Mouse (Mus musculus) CH12.LX (cell line): ENCODE data around the gene Tmem205. TPM values are rescaled to one million over a fixed set of nuclear protein-coding genes. Genes with fewer than 3 reads are reported as not detected.

Experiments
- DNase-seq: peaks from one replicate; pipeline ENCODE4 v3.0.0-alpha.2; 2013; ENCODE audit errors: extremely low read depth
- H3K27ac ChIP-seq: 2 replicates; pipeline ENCODE4 v1.5.1; 2012; ENCODE audit warnings: low read depth, mild to moderate bottlenecking, control low read depth, moderate library complexity; ENCODE audit not compliant: insufficient read depth
- H3K27me3 ChIP-seq: replicated peaks from 2 replicates; pipeline ENCODE3; 2012; ENCODE audit warnings: inconsistent platforms
- H3K36me3 ChIP-seq, 2 experiments: replicated peaks in 1 of 2; 2 replicates each; pipeline versions ENCODE3 to v1.6.1; 2012; ENCODE audit warnings: inconsistent platforms in 1 of 2, low read length in 1 of 2, mild to moderate bottlenecking in 1 of 2, mixed read lengths in 1 of 2, moderate library complexity in 1 of 2; ENCODE audit not compliant: control insufficient read depth in 1 of 2, insufficient read depth in 1 of 2
- H3K4me1 ChIP-seq, 2 experiments: 2 replicates each; pipeline ENCODE4 v1.6.1; 2012; ENCODE audit warnings: inconsistent platforms in 1 of 2, moderate library complexity in 1 of 2; ENCODE audit not compliant: insufficient read depth in 2 of 2, control insufficient read depth in 1 of 2
- H3K4me2 ChIP-seq: 2 replicates; pipeline ENCODE4 v1.6.1; 2012; ENCODE audit warnings: low read depth, mild to moderate bottlenecking, control low read depth; ENCODE audit not compliant: poor library complexity, insufficient read depth, severe bottlenecking
- H3K4me3 ChIP-seq, 3 experiments: fragments of 150-350 bp in 1 of 3; sonication (generic) in 1 of 3; replicated peaks in 1 of 3; 2 replicates each; pipeline versions ENCODE3 to v1.5.1; 2011 to 2012; ENCODE audit warnings: low read depth in 2 of 3, low read length in 2 of 3, mild to moderate bottlenecking in 2 of 3, moderate library complexity in 2 of 3, control low read depth in 1 of 3, improper control_type of control experiment in 1 of 3, inconsistent platforms in 1 of 3, mixed read lengths in 1 of 3; ENCODE audit not compliant: poor library complexity in 1 of 3
- H3K79me2 ChIP-seq: replicated peaks from 2 replicates; pipeline ENCODE4 v1.6.1; 2012; ENCODE audit warnings: mild to moderate bottlenecking, moderate library complexity; ENCODE audit not compliant: control insufficient read depth, poor library complexity, insufficient read depth, severe bottlenecking; ENCODE audit errors: extremely low read depth
- H3K9ac ChIP-seq: 2 replicates; pipeline ENCODE4 v1.6.1; 2012; ENCODE audit warnings: low read depth, mild to moderate bottlenecking, control low read depth, moderate library complexity; ENCODE audit not compliant: insufficient read depth
- H3K9me3 ChIP-seq: replicated peaks from 2 replicates; pipeline ENCODE3; 2012; ENCODE audit warnings: low read length, inconsistent platforms, mixed read lengths
- BHLHE40 ChIP-seq: IDR thresholded peaks from 2 replicates; pipeline ENCODE4 v1.6.1; 2011; ENCODE audit warnings: mild to moderate bottlenecking, low read depth, low read length, improper control_type of control experiment
- CHD1 ChIP-seq: IDR thresholded peaks from 2 replicates; pipeline ENCODE4 v1.6.1; 2012; ENCODE audit warnings: low read depth, low read length, improper control_type of control experiment, inconsistent platforms
- CTCF ChIP-seq, 2 experiments: IDR thresholded peaks in 1 of 2; conservative IDR thresholded peaks in 1 of 2; 2 replicates each; pipeline ENCODE4 v1.5.1; 2011 to 2012; ENCODE audit warnings: low read depth in 2 of 2, low read length in 2 of 2, improper control_type of control experiment in 1 of 2, inconsistent platforms in 1 of 2, mild to moderate bottlenecking in 1 of 2, moderate library complexity in 1 of 2
- GABPA ChIP-seq: IDR thresholded peaks from 2 replicates; pipeline ENCODE4 v1.6.1; 2012; ENCODE audit warnings: low read depth, low read length, improper control_type of control experiment, inconsistent platforms; ENCODE audit not compliant: insufficient replicate concordance
- HCFC1 ChIP-seq: IDR thresholded peaks from 2 replicates; pipeline ENCODE4 v1.6.1; 2012; ENCODE audit warnings: low read depth, mild to moderate bottlenecking, inconsistent platforms, low read length, improper control_type of control experiment
- JUN ChIP-seq: IDR thresholded peaks from 2 replicates; pipeline ENCODE4 v1.6.1; 2011; ENCODE audit warnings: low read depth, mild to moderate bottlenecking, low read length, improper control_type of control experiment, moderate library complexity; ENCODE audit not compliant: insufficient read depth
- KAT2A ChIP-seq: IDR thresholded peaks from 2 replicates; pipeline ENCODE4 v1.6.1; 2012; ENCODE audit warnings: low read length, improper control_type of control experiment, inconsistent platforms; ENCODE audit not compliant: insufficient replicate concordance
- MAX ChIP-seq: IDR thresholded peaks from 2 replicates; pipeline ENCODE4 v1.6.1; 2011; ENCODE audit warnings: low read length, improper control_type of control experiment
- MAZ ChIP-seq: IDR thresholded peaks from 2 replicates; pipeline ENCODE4 v1.6.1; 2012; ENCODE audit warnings: low read depth, mild to moderate bottlenecking, inconsistent platforms, low read length, improper control_type of control experiment, moderate library complexity
- MXI1 ChIP-seq: IDR thresholded peaks from 2 replicates; pipeline ENCODE4 v1.6.1; 2011; ENCODE audit warnings: mild to moderate bottlenecking, low read depth, low read length, improper control_type of control experiment
- NELFE ChIP-seq: IDR thresholded peaks from 2 replicates; pipeline ENCODE4 v1.6.1; 2011; ENCODE audit warnings: low read depth, low read length, improper control_type of control experiment
- NRF1 ChIP-seq: IDR thresholded peaks from 2 replicates; pipeline ENCODE4 v1.6.1; 2014; ENCODE audit warnings: low read depth, mild to moderate bottlenecking, inconsistent platforms, low read length, improper control_type of control experiment, moderate library complexity
- POLR2AphosphoS2 ChIP-seq: IDR thresholded peaks from 2 replicates; pipeline ENCODE4 v1.6.1; 2011; ENCODE audit warnings: low read depth, low read length, improper control_type of control experiment
- RAD21 ChIP-seq: IDR thresholded peaks from 2 replicates; pipeline ENCODE4 v1.6.1; 2011; ENCODE audit warnings: low read depth, mild to moderate bottlenecking, low read length, improper control_type of control experiment, moderate library complexity
- RCOR1 ChIP-seq: conservative IDR thresholded peaks from 2 replicates; pipeline ENCODE4 v1.6.1; 2012; ENCODE audit warnings: low read depth, mild to moderate bottlenecking, inconsistent platforms, low read length, improper control_type of control experiment
- UBTF ChIP-seq: IDR thresholded peaks from 2 replicates; pipeline ENCODE4 v1.6.1; 2012; ENCODE audit warnings: low read depth, mild to moderate bottlenecking, inconsistent platforms, low read length, improper control_type of control experiment, moderate library complexity
- dilution Hi-C: fragments of 300-500 bp; cut with MboI; formaldehyde crosslinking; loops from 2 replicates; pipeline ENCODE4 v1.14.3; 2020; ENCODE audit warnings: low sequenced_read_pairs; ENCODE audit not compliant: extremely low pct_unique_long_range_greater_than_20kb, extremely low pct_ligation_motif_present
- in situ Hi-C: fragments of 300-500 bp; cut with MboI; formaldehyde crosslinking; loops from 3 replicates; pipeline ENCODE4 v1.14.3; 2019; ENCODE audit warnings: low sequenced_read_pairs, low pct_ligation_motif_present, low pct_unique_long_range_greater_than_20kb, mixed read lengths
- polyA plus RNA-seq: library from polyadenylated mRNA; unstranded; fragments of >175 nt; gene quantifications from 2 replicates; pipeline ENCODE4 v1.2.1, GENCODE M21; 2012; ENCODE audit warnings: low read depth; ENCODE audit not compliant: insufficient read length
- total RNA-seq, 2 experiments: library from RNA; depleted of rRNA; stranded (reverse); fragments of 300-350 nt in 1 of 2; fragments of >200 nt in 1 of 2; gene quantifications; 2 replicates each; pipeline ENCODE4 v1.2.3; 2012 to 2014

Tmem205 gene
- total and polyA plus RNA-seq, 3 experiments = 0.87 to 2.9 (median 2.9) TPM

- Histone ChIP-seq H3K9me3 (no peaks in the 10 kb centered on the region), H3K4me1 (no peaks in the 10 kb centered on the region), H3K79me2 (no peaks in the 10 kb centered on the region), H3K4me2 (no peak overlapping the region), H3K4me3 (no peak overlapping the region), H3K36me3 (no peaks in the 10 kb centered on the region), H3K9ac (no peak overlapping the region), H3K27ac (no peak overlapping the region), H3K27me3 (peaks cover 68% of the 10 kb centered on the region)
- in situ Hi-C loops (no loop called here), dilution Hi-C loops (no loop called here)
- no peak for TF ChIP-seq NRF1
- no peak for TF ChIP-seq POLR2AphosphoS2
- TF ChIP-seq UBTF = no peak
- no peak for TF ChIP-seq BHLHE40
- TF ChIP-seq GABPA = no peak
- TF ChIP-seq RCOR1 = no peak
- no peak for TF ChIP-seq MAX
- TF ChIP-seq MAZ = no peak
- TF ChIP-seq KAT2A = no peak
- TF ChIP-seq RAD21 = no peak
- DNase-seq = no peak
These were observed 41.5 kb upstream of the Tmem205 start for GRCm38 (mm10) chr9:21968883-21969282.

DNA sequence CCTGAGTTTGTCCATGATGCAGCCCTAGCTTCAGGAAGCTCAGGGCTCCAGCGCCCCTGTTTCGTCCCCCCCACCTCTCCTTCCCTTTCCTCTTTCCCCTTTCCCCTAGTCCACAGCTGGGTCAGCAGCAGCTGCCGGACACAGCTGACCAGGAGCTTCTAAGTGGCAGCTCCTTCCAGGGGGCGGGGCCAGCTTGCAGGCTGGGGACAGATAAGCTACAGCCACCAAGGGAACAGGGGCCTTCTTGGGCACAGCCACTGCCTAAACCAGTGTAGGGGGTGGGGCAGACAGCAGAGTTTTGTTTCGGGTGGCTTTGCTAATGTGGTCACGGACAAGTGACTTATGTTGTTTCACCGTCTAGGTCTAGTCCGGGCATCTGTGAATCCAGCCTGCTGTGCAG, 36.1 kb upstream of the Tmem205 start, which contains the start of gene Epor:
Epor (minus strand) TSS at position 90 of the 400 bp plus-strand sequence.
- H3K36me3 ChIP-seq = peaks cover 0 to under 1% of the 10 kb centered on the region in 2 experiments
- dilution Hi-C loops = no loop called here
- DNase-seq = no peak
- H3K27me3 ChIP-seq = peaks cover 59% of the 10 kb centered on the region
- H3K4me3 ChIP-seq = peak within 1 kb of the TSS in 2 of 3 experiments; percentile 15 to 51
- peaks cover 7 to 11% of the 10 kb centered on the region in 2 experiments; a peak in 3 of 4 replicates for H3K4me1 ChIP-seq
- no peaks in the 10 kb centered on the region for H3K79me2 ChIP-seq
- no peak within 1 kb of the TSS for H3K27ac ChIP-seq
- in situ Hi-C loops = loop anchor here (5.0 kb wide), 1 partner anchor 39 kb away; the partner anchor contains the start of genes Ccdc151 and Prkcsh
- H3K4me2 ChIP-seq = peak within 1 kb of the TSS; percentile 85
- H3K9me3 ChIP-seq = no peaks in the 10 kb centered on the region
- H3K9ac ChIP-seq = peak within 1 kb of the TSS; percentile 22; the same call in 1 of the 2 replicates
- TF ChIP-seq NELFE = no peak

DNA sequence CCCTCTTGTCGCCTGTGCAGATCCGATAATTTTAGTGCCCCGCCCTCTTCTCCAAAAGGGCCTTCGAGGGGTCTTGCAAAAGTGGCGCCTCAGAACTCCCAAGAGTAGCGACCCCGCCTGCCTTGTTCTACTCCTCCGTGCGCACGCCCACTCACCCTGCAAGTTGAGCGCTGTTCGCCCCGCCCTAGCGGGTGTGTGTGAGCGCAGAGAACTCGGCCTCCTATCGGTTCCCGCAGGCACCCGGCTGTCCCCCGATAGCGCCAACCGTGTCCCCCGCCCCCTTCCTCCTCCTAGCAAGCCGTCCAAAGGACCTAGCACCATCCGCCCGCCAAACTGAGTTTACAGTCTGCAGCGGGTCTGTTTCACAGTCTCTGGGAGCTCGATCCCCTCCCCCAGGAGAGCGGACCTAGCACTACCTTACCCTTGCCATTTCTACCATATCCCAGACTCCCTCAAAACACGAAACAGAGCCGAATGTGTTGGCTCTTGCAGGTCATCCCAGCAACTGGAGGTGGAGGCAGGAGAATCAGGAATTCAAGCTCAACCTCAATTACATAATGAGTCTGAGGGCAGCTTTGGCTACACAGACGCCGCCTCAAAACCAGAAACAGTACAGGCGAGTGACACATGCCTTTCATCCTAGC, 35.2 kb upstream of the Tmem205 start:
- DNase-seq = no peak
- Histone ChIP-seq H3K4me3 (peak overlapping the region in 2 of 3 experiments; percentile 15 to 51), H3K27ac (no peak overlapping the region), H3K9me3 (no peaks in the 10 kb centered on the region), H3K79me2 (no peaks in the 10 kb centered on the region), H3K27me3 (peaks cover 51% of the 10 kb centered on the region), H3K4me2 (peak overlapping the region; percentile 85), H3K9ac (peak overlapping the region; percentile 22; the same call in 1 of the 2 replicates), H3K36me3 (peaks cover 2 to 3% of the 10 kb centered on the region in 2 experiments), H3K4me1 (peaks cover 7 to 11% of the 10 kb centered on the region in 2 experiments; a peak in 3 of 4 replicates)
- dilution Hi-C loops (no loop called here), in situ Hi-C loops (loop anchor here (5.0 kb wide), 1 partner anchor 40 kb away; the partner anchor contains the start of genes Ccdc151 and Prkcsh)
- no peak for TF ChIP-seq RCOR1
- TF ChIP-seq CTCF (conservative IDR thresholded peaks at IDR 0.05 in 1 of 2, IDR thresholded peaks at IDR 0.05 in 1 of 2; ENCODE audit: low read depth in 2 of 2, low read length in 2 of 2) = peak in 1 of 2 experiments; percentile 9; a peak in 1 of 4 replicates
- no peak for TF ChIP-seq JUN
- no peak for TF ChIP-seq MXI1
- TF ChIP-seq CHD1 = no peak
- TF ChIP-seq HCFC1 = no peak
- TF ChIP-seq NRF1 = peak; percentile 64
